In genomic region chr6:105676637-105677036, GRCm38 (mm10) we compare ENCODE assay signal across 10 mouse cellular contexts. TPM values are rescaled to one million over a fixed set of nuclear protein-coding genes. Genes with fewer than 3 reads are reported as not detected.
DNase-seq lines count a peak whose midpoint lies in the region; ATAC-seq lines count a peak whose summit lies in the region.
"Had no signal": no experiment of that assay in that cellular context is flagged by ENCODE, and none has a peak within 500 bp of the region (broad histone marks: within the 10 kb centered on the region; RNA-seq: fewer than 3 reads in every experiment).

No protein-coding gene starts in this region.

- H3K27ac ChIP-seq in kidney, embryonic 16.5 days (ENCODE audit: low read length) = no peak overlapping the region
- H3K27ac ChIP-seq in forebrain, embryonic 13.5 days = no peak overlapping the region
- no peak overlapping the region for H3K27ac ChIP-seq in neural tube, embryonic 14.5 days (ENCODE audit: low read depth, low read length)
- H3K27ac ChIP-seq: intestine, embryonic 15.5 days; liver, embryonic 12.5 days had no signal

- H3K9ac ChIP-seq in kidney, embryonic 16.5 days (replicated peaks; ENCODE audit: low read length) = no peak overlapping the region
- H3K9ac ChIP-seq in forebrain, embryonic 13.5 days = no peak overlapping the region
- H3K9ac ChIP-seq in neural tube, embryonic 14.5 days (replicated peaks; ENCODE audit: low read depth, low read length) = peak overlapping the region; percentile 61
- H3K9ac ChIP-seq: intestine, embryonic 15.5 days; liver, embryonic 12.5 days had no signal

- no peaks in the 10 kb centered on the region for H3K9me3 ChIP-seq in kidney, embryonic 16.5 days (ENCODE audit: low read length)
- no peaks in the 10 kb centered on the region for H3K9me3 ChIP-seq in forebrain, embryonic 13.5 days (replicated peaks)
- no peaks in the 10 kb centered on the region for H3K9me3 ChIP-seq in neural tube, embryonic 14.5 days (ENCODE audit: control insufficient read depth, low read length)
- H3K9me3 ChIP-seq: intestine, embryonic 15.5 days; liver, embryonic 12.5 days had no signal

- 0 out of 2 replicates have a peak, but pooled peaks cover 8% of the 10 kb centered on the region for H3K4me1 ChIP-seq in kidney, embryonic 16.5 days (ENCODE audit: insufficient read depth, low read length)
- peaks cover 12% of the 10 kb centered on the region for H3K4me1 ChIP-seq in forebrain, embryonic 13.5 days
- 0 out of 2 replicates have a peak, but pooled peaks cover 2% of the 10 kb centered on the region for H3K4me1 ChIP-seq in neural tube, embryonic 14.5 days (ENCODE audit: control insufficient read depth, insufficient read depth, low read length)
- H3K4me1 ChIP-seq: intestine, embryonic 15.5 days; liver, embryonic 12.5 days had no signal

- intact Hi-C loops in left cerebral cortex, postnatal 10 days (cut with DNase I) = loop anchor here (10.0 kb wide), 2 partner anchors 968 to 1182 kb away; partner anchors contain the start of gene Cntn6

- H3K27me3 ChIP-seq in kidney, embryonic 16.5 days (ENCODE audit: insufficient read depth, low read length) = peaks cover 45% of the 10 kb centered on the region
- peaks cover 40% of the 10 kb centered on the region for H3K27me3 ChIP-seq in forebrain, embryonic 13.5 days
- H3K27me3 ChIP-seq in neural tube, embryonic 14.5 days (ENCODE audit: control insufficient read depth, insufficient read depth, low read length) = peaks cover 8% of the 10 kb centered on the region; the same call in 1 of the 2 replicates

- ATAC-seq in kidney, embryonic 16.5 days (ENCODE audit: low FRiP score, low TSS enrichment) = no peak
- ATAC-seq in forebrain, embryonic 13.5 days = no peak
- 0 out of 2 replicates have a peak, but pooled peaks have one; percentile 1 for ATAC-seq in neural tube, embryonic 14.5 days (ENCODE audit: low read depth)
- ATAC-seq: liver, embryonic 12.5 days had no signal

- no peak for DNase-seq in kidney, adult 9 months
- DNase-seq in hindlimb bud, embryonic 11.5 days (ENCODE audit: extremely low spot score, low read depth, low spot score) = peak; percentile 53
- DNase-seq in adipocyte (ENCODE audit: low spot score) = no peak
- DNase-seq in spleen, postnatal 14 days (ENCODE audit: low spot score in 2 of 2) = no peak
- DNase-seq in left cerebral cortex, postnatal 10 days (ENCODE audit: extremely low spot score in 1 of 2, low spot score in 2 of 2) = no peak

- no peaks in the 10 kb centered on the region for H3K36me3 ChIP-seq in kidney, embryonic 16.5 days (ENCODE audit: insufficient read depth, low read length)
- H3K36me3 ChIP-seq in forebrain, embryonic 13.5 days (ENCODE audit: poor library complexity, severe bottlenecking) = no peaks in the 10 kb centered on the region
- H3K36me3 ChIP-seq in neural tube, embryonic 14.5 days (ENCODE audit: control insufficient read depth, insufficient read depth, low read length) = no peaks in the 10 kb centered on the region
- H3K36me3 ChIP-seq: intestine, embryonic 15.5 days; liver, embryonic 12.5 days had no signal

- H3K4me2 ChIP-seq in kidney, embryonic 16.5 days (replicated peaks; ENCODE audit: low read depth, low read length) = peak overlapping the region; percentile 71; the same call in 1 of the 2 replicates
- H3K4me2 ChIP-seq in forebrain, embryonic 13.5 days = peak overlapping the region; percentile 86
- peak overlapping the region; percentile 64 for H3K4me2 ChIP-seq in neural tube, embryonic 14.5 days (ENCODE audit: low read depth, low read length)

- H3K4me3 ChIP-seq in kidney, embryonic 16.5 days (ENCODE audit: low read length) = no peak overlapping the region
- peak overlapping the region; percentile 47 for H3K4me3 ChIP-seq in forebrain, embryonic 13.5 days
- H3K4me3 ChIP-seq in neural tube, embryonic 14.5 days (ENCODE audit: low read depth, low read length) = peak overlapping the region; percentile 52
- H3K4me3 ChIP-seq: liver, embryonic 12.5 days had no signal

- WGBS in kidney, embryonic 16.5 days = 20% methylated on average over 5 of the region's 5 CpGs
- 31% methylated on average over 5 of the region's 5 CpGs for WGBS in forebrain, embryonic 13.5 days
- WGBS in neural tube, embryonic 14.5 days = 34% methylated on average over 5 of the region's 5 CpGs

RNA-seq across cellular contexts. Expression of gene Cntn4, which starts 0.8 kb away (rescaled TPM):
- polyA plus RNA-seq in kidney, embryonic 16.5 days (2015; fragmentation: Nextera tagmentation; extraction: Ambion mirVana) = 4.4 and 5.1 TPM in 2 replicates
- 3.0 and 4.4 TPM in 2 replicates for polyA plus RNA-seq in forebrain, embryonic 13.5 days (2015; fragmentation: Nextera tagmentation; extraction: Ambion mirVana)
- polyA plus RNA-seq in neural tube, embryonic 14.5 days (2014; fragmentation: Nextera tagmentation; extraction: Ambion mirVana) = 46.2 and 56.3 TPM in 2 replicates
- 10 to 100 TPM; 39.4 to 47.9 TPM for total RNA-seq in left cerebral cortex, postnatal 10 days (2021)
